Mouse (Mus musculus) forebrain, embryonic 12.5 days (tissue): ENCODE data around the gene Rps2. TPM values are rescaled to one million over a fixed set of nuclear protein-coding genes. Genes with fewer than 3 reads are reported as not detected.

Experiments
- ATAC-seq: fragments of 200-750 bp; cut with Nextera tagmentation; 2 replicates; pipeline ENCODE4 v1.8.0; 2017; ENCODE audit warnings: moderate TSS enrichment; ENCODE audit not compliant: low FRiP score
- H3K27ac ChIP-seq: fragments of 300-500 bp; sonication (generic); 2 replicates; pipeline ENCODE4 v1.5.1; 2016; ENCODE audit warnings: mild to moderate bottlenecking
- H3K27me3 ChIP-seq: fragments of 300-500 bp; sonication (generic); 2 replicates; pipeline ENCODE4 v1.6.1; 2016; ENCODE audit warnings: mild to moderate bottlenecking
- H3K36me3 ChIP-seq: fragments of 300-500 bp; sonication (generic); replicated peaks from 2 replicates; pipeline ENCODE4 v1.6.1; 2016; ENCODE audit warnings: mild to moderate bottlenecking
- H3K4me1 ChIP-seq: fragments of 300-500 bp; sonication (generic); 2 replicates; pipeline ENCODE4 v1.6.1; 2016
- H3K4me2 ChIP-seq: fragments of 300-500 bp; sonication (generic); 2 replicates; pipeline ENCODE4 v1.6.1; 2016; ENCODE audit warnings: mild to moderate bottlenecking, moderate library complexity
- H3K4me3 ChIP-seq: fragments of 300-500 bp; sonication (generic); replicated peaks from 2 replicates; pipeline ENCODE4 v1.5.1; 2016; ENCODE audit warnings: mild to moderate bottlenecking
- H3K9ac ChIP-seq: fragments of 300-500 bp; sonication (generic); 2 replicates; pipeline ENCODE4 v1.6.1; 2016; ENCODE audit warnings: mild to moderate bottlenecking
- H3K9me3 ChIP-seq: fragments of 300-500 bp; sonication (generic); 2 replicates; pipeline ENCODE4 v1.6.1; 2016
- WGBS: fragments of 180-500 bp; shearing (Covaris S2); methylation state at CpG from one replicate; pipeline ENCODE4 v1.1.7; 2016; 5-methylcytosine and 5-hydroxymethylcytosine counted together
- polyA plus RNA-seq: library from polyadenylated mRNA; unstranded; fragments of >200 nt; fragmentation: Nextera tagmentation; extraction: Ambion mirVana; gene quantifications from 2 replicates; pipeline ENCODE4 v1.2.1, GENCODE M21; 2016

The Rps2 gene
- polyA plus RNA-seq, 1 experiment from 2014 or later: 1,025 TPM

- 0 out of 2 replicates have a peak, but pooled peaks cover under 1% of the 10 kb centered on the region for H3K4me1 ChIP-seq
Observed at GRCm38 (mm10) chr17:24761121-24761520, 43.2 kb downstream of the Rps2 start.

GRCm38 (mm10) chr17:24765016-24765905 is 47.3 kb downstream of the Rps2 start:
- no peak overlapping the region for H3K4me2 ChIP-seq
- WGBS: 61% methylated on average over 21 of the region's 22 CpGs
- no peak overlapping the region for H3K27ac ChIP-seq
- no peak overlapping the region for H3K4me3 ChIP-seq
- H3K27me3 ChIP-seq: 0 out of 2 replicates have a peak, but pooled peaks cover 11% of the 10 kb centered on the region
- no peak overlapping the region for H3K9ac ChIP-seq
- H3K9me3 ChIP-seq: no peaks in the 10 kb centered on the region
- ATAC-seq: no peak
- no peaks in the 10 kb centered on the region for H3K36me3 ChIP-seq
- H3K4me1 ChIP-seq: 0 out of 2 replicates have a peak, but pooled peaks cover 4% of the 10 kb centered on the region

More at GRCm38 (mm10) chr17:24761121-24761520, 43.2 kb downstream of the Rps2 start:
- no peak overlapping the region for H3K27ac ChIP-seq
- no peak overlapping the region for H3K4me3 ChIP-seq
- peaks cover 16% of the 10 kb centered on the region for H3K27me3 ChIP-seq
- H3K4me2 ChIP-seq: no peak overlapping the region
- 62% methylated on average over 5 of the region's 5 CpGs for WGBS
- no peak for ATAC-seq
- no peaks in the 10 kb centered on the region for H3K9me3 ChIP-seq
- H3K36me3 ChIP-seq: no peaks in the 10 kb centered on the region
- no peak overlapping the region for H3K9ac ChIP-seq

- Histone ChIP-seq H3K9me3 (no peaks in the 10 kb centered on the region), H3K27ac (no peak overlapping the region), H3K4me2 (no peak overlapping the region), H3K4me1 (0 out of 2 replicates have a peak, but pooled peaks cover 4% of the 10 kb centered on the region), H3K4me3 (no peak overlapping the region), H3K36me3 (no peaks in the 10 kb centered on the region), H3K27me3 (0 out of 2 replicates have a peak, but pooled peaks cover 11% of the 10 kb centered on the region), H3K9ac (no peak overlapping the region)
- 21% methylated on average over 12 of the region's 12 CpGs for WGBS
- ATAC-seq: no peak
Observed at GRCm38 (mm10) chr17:24766266-24766875, 48.5 kb downstream of the Rps2 start.

GRCm38 (mm10) chr17:24769146-24769545 is 51.2 kb downstream of the Rps2 start:
- ATAC-seq: no peak
- H3K27me3 ChIP-seq: 0 out of 2 replicates have a peak, but pooled peaks cover 11% of the 10 kb centered on the region
- WGBS: 43% methylated on average over 3 of the region's 3 CpGs
- H3K9ac ChIP-seq: no peak overlapping the region
- H3K36me3 ChIP-seq: no peaks in the 10 kb centered on the region
- H3K9me3 ChIP-seq: peaks cover 7% of the 10 kb centered on the region
- H3K4me3 ChIP-seq: no peak overlapping the region
- 0 out of 2 replicates have a peak, but pooled peaks cover 4% of the 10 kb centered on the region for H3K4me1 ChIP-seq
- H3K27ac ChIP-seq: no peak overlapping the region
- no peak overlapping the region for H3K4me2 ChIP-seq

Other genes starting within 250 kb of the Rps2 start
- gene E4f1, start 247.8 kb upstream of the Rps2 start, polyA plus RNA-seq: 34.1 and 37.1 TPM in 2 replicates
- 59.3 and 60.3 TPM in 2 replicates for gene Pgp, start 247.7 kb upstream of the Rps2 start, polyA plus RNA-seq
- gene Bricd5, start 244.2 kb upstream of the Rps2 start, polyA plus RNA-seq: not detected in 2 replicates
- 34.4 and 37.9 TPM in 2 replicates for gene Mlst8, start 239.0 kb upstream of the Rps2 start, polyA plus RNA-seq
- 14.8 and 16.6 TPM in 2 replicates for gene Caskin1, start 229.5 kb upstream of the Rps2 start, polyA plus RNA-seq
- gene Traf7, start 190.2 kb upstream of the Rps2 start, polyA plus RNA-seq: 100 and 103 TPM in 2 replicates
- gene Rab26, start 183.9 kb upstream of the Rps2 start, polyA plus RNA-seq: 1.7 and 1.9 TPM in 2 replicates
- gene Pkd1, start 168.3 kb upstream of the Rps2 start, polyA plus RNA-seq: 15.5 and 17.9 TPM in 2 replicates
- 78.4 and 89.3 TPM in 2 replicates for gene Tsc2, start 85.5 kb upstream of the Rps2 start, polyA plus RNA-seq
- gene Nthl1, start 85.4 kb upstream of the Rps2 start, polyA plus RNA-seq: 14.5 and 18.8 TPM in 2 replicates
- 18.3 and 21.9 TPM in 2 replicates for gene Slc9a3r2, start 67.8 kb upstream of the Rps2 start, polyA plus RNA-seq
- gene Npw, start 59.7 kb upstream of the Rps2 start, polyA plus RNA-seq: not detected in 2 replicates
- 25.5 and 26.9 TPM in 2 replicates for gene Zfp598, start 48.4 kb upstream of the Rps2 start, polyA plus RNA-seq
- 27.8 and 33.5 TPM in 2 replicates for gene Syngr3, start 28.2 kb upstream of the Rps2 start, polyA plus RNA-seq
- gene Gfer, start 22.0 kb upstream of the Rps2 start, polyA plus RNA-seq: 49.1 and 50.2 TPM in 2 replicates
- gene Noxo1, start 21.9 kb upstream of the Rps2 start, polyA plus RNA-seq: 1.6 and 2.6 TPM in 2 replicates
- 94.7 and 98.0 TPM in 2 replicates for gene Tbl3, start 10.5 kb upstream of the Rps2 start, polyA plus RNA-seq
- 0.29 TPM in 1 of 2 replicates, not detected in the other for gene Rnf151, start 53 bp upstream of the Rps2 start, polyA plus RNA-seq
- 195 and 201 TPM in 2 replicates for gene Ndufb10, start 6.4 kb downstream of the Rps2 start, polyA plus RNA-seq
- gene Rpl3l, start 9.7 kb downstream of the Rps2 start, polyA plus RNA-seq: not detected in 2 replicates
- 18.8 and 19.5 TPM in 2 replicates for gene Msrb1, start 18.5 kb downstream of the Rps2 start, polyA plus RNA-seq
- gene Hs3st6, start 34.9 kb downstream of the Rps2 start, polyA plus RNA-seq: 1.1 and 1.7 TPM in 2 replicates
- not detected in 2 replicates for gene Meiob, start 86.2 kb downstream of the Rps2 start, polyA plus RNA-seq
- gene Hagh, start 122.0 kb downstream of the Rps2 start, polyA plus RNA-seq: 24.8 and 27.1 TPM in 2 replicates
- 17.3 and 17.7 TPM in 2 replicates for gene Fahd1, start 132.2 kb downstream of the Rps2 start, polyA plus RNA-seq
- 0.20 TPM in 1 of 2 replicates, not detected in the other for gene Igfals, start 147.9 kb downstream of the Rps2 start, polyA plus RNA-seq
- gene Nubp2, start 168.2 kb downstream of the Rps2 start, polyA plus RNA-seq: 62.9 and 64.4 TPM in 2 replicates
- 47.3 and 50.7 TPM in 2 replicates for gene Spsb3, start 168.5 kb downstream of the Rps2 start, polyA plus RNA-seq
- 42.7 and 44.6 TPM in 2 replicates for gene Eme2, start 177.0 kb downstream of the Rps2 start, polyA plus RNA-seq
- gene Mrps34, start 177.0 kb downstream of the Rps2 start, polyA plus RNA-seq: 86.0 and 91.1 TPM in 2 replicates
- 54.9 and 63.0 TPM in 2 replicates for gene Nme3, start 178.4 kb downstream of the Rps2 start, polyA plus RNA-seq
- 76.5 and 78.2 TPM in 2 replicates for gene Mapk8ip3, start 218.9 kb downstream of the Rps2 start, polyA plus RNA-seq
- 304 and 312 TPM in 2 replicates for gene Jpt2, start 242.6 kb downstream of the Rps2 start, polyA plus RNA-seq